8 mouse cellular contexts compared by ENCODE assay signal in genomic region chr14:33695362-33695982, GRCm38 (mm10).
A peak's percentile ranks its signal among the peaks of the same experiment; 100 is the strongest.
DNase-seq lines count a peak whose midpoint lies in the region; ATAC-seq lines count a peak whose summit lies in the region.

No protein-coding gene starts in this region.

- H3K27me3 ChIP-seq in kidney, embryonic 15.5 days = peaks cover 20% of the 10 kb centered on the region

- no peak overlapping the region for H3K4me2 ChIP-seq in kidney, embryonic 15.5 days

- WGBS in kidney, embryonic 15.5 days = 17% methylated on average over 8 of the region's 8 CpGs

- peak; percentile 54 for DNase-seq in kidney, adult 11 months
- DNase-seq in cerebellum, postnatal 4 days (ENCODE audit: low spot score in 2 of 2) = peak; percentile 82 to 90
- DNase-seq in gastrocnemius, postnatal 14 days = peak; percentile 77
- peak; percentile 81 for DNase-seq in kidney, adult 18-20 months
- DNase-seq in left cerebral cortex, postnatal 36 days (ENCODE audit: low spot score in 2 of 2) = peak; percentile 72 to 73
- peak; percentile 2 to 4 for DNase-seq in natural killer cell, adult 2 months (ENCODE audit: low spot score in 2 of 2)
- peak; percentile 94 for DNase-seq in testis, postnatal 10 days (ENCODE audit: low spot score)

- peaks cover 19% of the 10 kb centered on the region for H3K4me1 ChIP-seq in kidney, embryonic 15.5 days

- no peak overlapping the region for H3K9ac ChIP-seq in kidney, embryonic 15.5 days

- no peak; the same call in 1 of the 2 replicates for ATAC-seq in kidney, embryonic 15.5 days (replicated peaks; ENCODE audit: low FRiP score)

- intact Hi-C loops in gastrocnemius, postnatal 14 days (cut with DNase I; ENCODE audit: low total_unique reads) = loop anchor here (2.0 kb wide), 1 partner anchor 221 kb away; no protein-coding TSS in a partner anchor
- intact Hi-C loops in left cerebral cortex, postnatal 36 days (cut with DNase I) = loop anchor here (1.0 kb wide), 1 partner anchor 239 kb away; no protein-coding TSS in a partner anchor

- no peak overlapping the region for H3K4me3 ChIP-seq in kidney, embryonic 15.5 days (replicated peaks)

- no peak overlapping the region for H3K27ac ChIP-seq in kidney, embryonic 15.5 days

- no peaks in the 10 kb centered on the region for H3K9me3 ChIP-seq in kidney, embryonic 15.5 days (replicated peaks)

- no peaks in the 10 kb centered on the region for H3K36me3 ChIP-seq in kidney, embryonic 15.5 days

Comparison
In these comparisons a context has a peak if more than half of its experiments do, and no peak if none do; other contexts are left out.
1. DNase-seq: peak in every context shown above with its lines; median percentile 94 in testis, postnatal 10 days; 86 in cerebellum, postnatal 4 days; 81 in kidney, adult 18-20 months; 77 in gastrocnemius, postnatal 14 days; 72 in left cerebral cortex, postnatal 36 days; 54 in kidney, adult 11 months; 3 in natural killer cell, adult 2 months.